Mouse (Mus musculus) neural tube, embryonic 13.5 days (tissue): Measurements from ENCODE around the gene Gm4340. TPM values are rescaled to one million over a fixed set of nuclear protein-coding genes. Genes with fewer than 3 reads are reported as not detected.
"Not testable (repeated sequence)": the region's sequence is repeated elsewhere in the genome, so short reads cannot be mapped to it uniquely, and the experiment has no call there.

Experiments used
- ATAC-seq: fragments of 200-750 bp; cut with Nextera tagmentation; 2 replicates; pipeline ENCODE4 v1.8.0; 2017; ENCODE audit warnings: low read depth, mild to moderate bottlenecking, moderate TSS enrichment, moderate library complexity
- H3K27ac ChIP-seq: fragments of 300-500 bp; sonication (generic); replicated peaks from 2 replicates; pipeline ENCODE4 v1.5.1; 2015; ENCODE audit warnings: moderate library complexity, mild to moderate bottlenecking, inconsistent platforms
- H3K27me3 ChIP-seq: fragments of 300-500 bp; sonication (generic); 2 replicates; pipeline ENCODE4 v1.6.1; 2015; ENCODE audit warnings: mild to moderate bottlenecking, inconsistent platforms
- H3K36me3 ChIP-seq: fragments of 300-500 bp; sonication (generic); 2 replicates; pipeline ENCODE4 v1.6.1; 2015; ENCODE audit warnings: mild to moderate bottlenecking, inconsistent platforms
- H3K4me1 ChIP-seq: fragments of 300-500 bp; sonication (generic); replicated peaks from 2 replicates; pipeline ENCODE4 v1.6.1; 2015; ENCODE audit warnings: inconsistent platforms
- H3K4me2 ChIP-seq: fragments of 300-500 bp; sonication (generic); 2 replicates; pipeline ENCODE4 v1.6.1; 2015; ENCODE audit warnings: inconsistent platforms, mild to moderate bottlenecking, moderate library complexity
- H3K4me3 ChIP-seq: fragments of 300-500 bp; sonication (generic); 2 replicates; pipeline ENCODE4 v1.5.1; 2015; ENCODE audit warnings: mild to moderate bottlenecking, inconsistent platforms
- H3K9ac ChIP-seq: fragments of 300-500 bp; sonication (generic); 2 replicates; pipeline ENCODE4 v1.6.1; 2015; ENCODE audit warnings: moderate library complexity, mild to moderate bottlenecking, inconsistent platforms
- H3K9me3 ChIP-seq: fragments of 300-500 bp; sonication (generic); 2 replicates; pipeline ENCODE4 v1.6.1; 2016; ENCODE audit warnings: inconsistent platforms
- WGBS: fragments of 180-500 bp; shearing (Covaris S2); methylation state at CpG from one replicate; pipeline ENCODE4 v1.1.7; 2015; 5-methylcytosine and 5-hydroxymethylcytosine counted together
- polyA plus RNA-seq: library from polyadenylated mRNA; unstranded; fragments of >200 nt; fragmentation: Nextera tagmentation; extraction: Ambion mirVana; gene quantifications from 2 replicates; pipeline ENCODE4 v1.2.1, GENCODE M21; 2015

Gene Gm4340
- polyA plus RNA-seq = not detected in 2 replicates

DNA sequence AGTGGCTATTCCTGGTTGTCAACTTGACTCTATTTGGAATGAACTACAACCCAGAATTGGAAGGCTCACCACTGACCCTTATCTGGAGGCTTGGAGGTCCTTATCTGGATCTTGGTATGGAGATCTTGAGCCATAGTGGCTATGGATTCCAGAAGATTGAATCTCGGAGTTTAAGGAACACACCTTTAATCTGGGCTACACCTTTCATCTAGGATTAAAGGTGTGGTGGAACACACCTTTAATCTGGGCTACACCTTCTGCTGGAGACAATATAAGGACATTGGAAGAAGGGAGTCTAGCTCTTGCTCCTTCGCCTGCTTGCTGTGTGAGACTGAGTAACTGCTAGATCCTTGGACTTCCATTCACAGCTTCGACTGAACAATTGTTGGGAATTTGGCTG lies at the start of gene Gm4340:
Gene Gm4340 (plus strand): TSS at position 301 of the 400 bp plus-strand sequence.
- H3K27me3 ChIP-seq, H3K9me3 ChIP-seq, H3K4me3 ChIP-seq, H3K9ac ChIP-seq, H3K4me1 ChIP-seq, H3K4me2 ChIP-seq, H3K36me3 ChIP-seq, H3K27ac ChIP-seq, ATAC-seq: not testable (repeated sequence)
- no CpG with 5 or more reads among the region's 3 CpGs for WGBS

GRCm38 (mm10) chr10:104151197-104151596 lies 42.6 kb upstream of the Gm4340 start, which contains the start of gene Gm6763:
TSS of gene Gm6763 (plus strand) at chr10:104151497.
- H3K9me3 ChIP-seq = not testable (repeated sequence)

DNA sequence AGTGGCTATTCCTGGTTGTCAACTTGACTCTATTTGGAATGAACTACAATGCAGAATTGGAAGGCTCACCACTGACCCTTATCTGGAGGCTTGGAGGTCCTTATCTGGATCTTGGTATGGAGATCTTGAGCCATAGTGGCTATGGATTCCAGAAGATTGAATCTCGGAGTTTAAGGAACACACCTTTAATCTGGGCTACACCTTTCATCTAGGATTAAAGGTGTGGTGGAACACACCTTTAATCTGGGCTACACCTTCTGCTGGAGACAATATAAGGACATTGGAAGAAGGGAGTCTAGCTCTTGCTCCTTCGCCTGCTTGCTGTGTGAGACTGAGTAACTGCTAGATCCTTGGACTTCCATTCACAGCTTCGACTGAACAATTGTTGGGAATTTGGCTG lies 34.1 kb upstream of the Gm4340 start, which contains the start of gene Gm8764:
Gene Gm8764 (plus strand): TSS at position 301 of the 400 bp plus-strand sequence.
- H3K4me2 ChIP-seq, H3K27ac ChIP-seq, H3K9ac ChIP-seq, H3K4me1 ChIP-seq, H3K4me3 ChIP-seq, H3K27me3 ChIP-seq, H3K9me3 ChIP-seq, H3K36me3 ChIP-seq, ATAC-seq: not testable (repeated sequence)
- WGBS = no CpG with 5 or more reads among the region's 3 CpGs

More at GRCm38 (mm10) chr10:104151197-104151596, 42.6 kb upstream of the Gm4340 start, which contains the start of gene Gm6763:
- not testable (repeated sequence) for H3K36me3 ChIP-seq, H3K27ac ChIP-seq, H3K4me2 ChIP-seq, ATAC-seq, H3K27me3 ChIP-seq, H3K4me3 ChIP-seq, H3K9ac ChIP-seq, H3K4me1 ChIP-seq
- no CpG with 5 or more reads among the region's 3 CpGs for WGBS

GRCm38 (mm10) chr10:104168215-104168614 lies 25.6 kb upstream of the Gm4340 start, which contains the start of gene Gm21304:
TSS of gene Gm21304 (plus strand) at chr10:104168515.
- not testable (repeated sequence) for H3K27me3 ChIP-seq, ATAC-seq, H3K9ac ChIP-seq, H3K4me3 ChIP-seq, H3K36me3 ChIP-seq, H3K27ac ChIP-seq, H3K4me1 ChIP-seq, H3K9me3 ChIP-seq, H3K4me2 ChIP-seq
- WGBS = no CpG with 5 or more reads among the region's 3 CpGs

DNA sequence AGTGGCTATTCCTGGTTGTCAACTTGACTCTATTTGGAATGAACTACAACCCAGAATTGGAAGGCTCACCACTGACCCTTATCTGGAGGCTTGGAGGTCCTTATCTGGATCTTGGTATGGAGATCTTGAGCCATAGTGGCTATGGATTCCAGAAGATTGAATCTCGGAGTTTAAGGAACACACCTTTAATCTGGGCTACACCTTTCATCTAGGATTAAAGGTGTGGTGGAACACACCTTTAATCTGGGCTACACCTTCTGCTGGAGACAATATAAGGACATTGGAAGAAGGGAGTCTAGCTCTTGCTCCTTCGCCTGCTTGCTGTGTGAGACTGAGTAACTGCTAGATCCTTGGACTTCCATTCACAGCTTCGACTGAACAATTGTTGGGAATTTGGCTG lies 17.1 kb upstream of the Gm4340 start, which contains the start of gene Gm21312:
Gene Gm21312 (plus strand): TSS at position 301 of the 400 bp plus-strand sequence.
- WGBS = no CpG with 5 or more reads among the region's 3 CpGs
- H3K36me3 ChIP-seq, H3K9ac ChIP-seq, H3K27ac ChIP-seq, H3K27me3 ChIP-seq, H3K4me1 ChIP-seq, H3K4me2 ChIP-seq, H3K9me3 ChIP-seq, H3K4me3 ChIP-seq, ATAC-seq: not testable (repeated sequence)

DNA sequence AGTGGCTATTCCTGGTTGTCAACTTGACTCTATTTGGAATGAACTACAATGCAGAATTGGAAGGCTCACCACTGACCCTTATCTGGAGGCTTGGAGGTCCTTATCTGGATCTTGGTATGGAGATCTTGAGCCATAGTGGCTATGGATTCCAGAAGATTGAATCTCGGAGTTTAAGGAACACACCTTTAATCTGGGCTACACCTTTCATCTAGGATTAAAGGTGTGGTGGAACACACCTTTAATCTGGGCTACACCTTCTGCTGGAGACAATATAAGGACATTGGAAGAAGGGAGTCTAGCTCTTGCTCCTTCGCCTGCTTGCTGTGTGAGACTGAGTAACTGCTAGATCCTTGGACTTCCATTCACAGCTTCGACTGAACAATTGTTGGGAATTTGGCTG lies 8.6 kb upstream of the Gm4340 start, which contains the start of gene Gm20765:
Gene Gm20765 (plus strand): TSS at position 301 of the 400 bp plus-strand sequence.
- H3K27ac ChIP-seq, H3K9me3 ChIP-seq, H3K4me3 ChIP-seq, H3K4me1 ChIP-seq, H3K9ac ChIP-seq, H3K27me3 ChIP-seq, H3K4me2 ChIP-seq, ATAC-seq, H3K36me3 ChIP-seq: not testable (repeated sequence)
- WGBS = no CpG with 5 or more reads among the region's 3 CpGs

DNA sequence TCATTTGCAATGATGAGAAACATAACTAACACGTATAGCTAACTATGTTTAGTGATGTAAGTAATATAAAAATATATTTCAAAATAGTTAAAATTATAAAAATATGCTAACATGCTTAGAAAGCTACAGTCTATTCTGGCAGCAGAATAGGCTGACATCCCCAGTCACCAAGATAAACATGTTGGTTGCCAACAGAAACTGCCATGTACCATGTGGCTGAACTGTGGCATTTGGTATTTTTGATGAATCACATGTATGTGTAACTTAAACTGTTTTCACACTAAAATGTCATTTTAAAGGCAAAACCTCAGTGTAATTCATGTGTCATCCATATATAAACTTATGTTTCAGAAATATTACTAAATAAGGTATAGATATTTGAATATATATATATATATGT lies 15.8 kb downstream of the Gm4340 start:
- ATAC-seq = no peak
- Histone ChIP-seq H3K36me3 (no peaks in the 10 kb centered on the region), H3K4me1 (no peaks in the 10 kb centered on the region), H3K9me3 (no peaks in the 10 kb centered on the region), H3K27me3 (no peaks in the 10 kb centered on the region), H3K9ac (no peak overlapping the region), H3K4me3 (no peak overlapping the region), H3K4me2 (no peak overlapping the region), H3K27ac (no peak overlapping the region)
- 88% methylated on average over 1 of the region's 1 CpGs for WGBS

DNA sequence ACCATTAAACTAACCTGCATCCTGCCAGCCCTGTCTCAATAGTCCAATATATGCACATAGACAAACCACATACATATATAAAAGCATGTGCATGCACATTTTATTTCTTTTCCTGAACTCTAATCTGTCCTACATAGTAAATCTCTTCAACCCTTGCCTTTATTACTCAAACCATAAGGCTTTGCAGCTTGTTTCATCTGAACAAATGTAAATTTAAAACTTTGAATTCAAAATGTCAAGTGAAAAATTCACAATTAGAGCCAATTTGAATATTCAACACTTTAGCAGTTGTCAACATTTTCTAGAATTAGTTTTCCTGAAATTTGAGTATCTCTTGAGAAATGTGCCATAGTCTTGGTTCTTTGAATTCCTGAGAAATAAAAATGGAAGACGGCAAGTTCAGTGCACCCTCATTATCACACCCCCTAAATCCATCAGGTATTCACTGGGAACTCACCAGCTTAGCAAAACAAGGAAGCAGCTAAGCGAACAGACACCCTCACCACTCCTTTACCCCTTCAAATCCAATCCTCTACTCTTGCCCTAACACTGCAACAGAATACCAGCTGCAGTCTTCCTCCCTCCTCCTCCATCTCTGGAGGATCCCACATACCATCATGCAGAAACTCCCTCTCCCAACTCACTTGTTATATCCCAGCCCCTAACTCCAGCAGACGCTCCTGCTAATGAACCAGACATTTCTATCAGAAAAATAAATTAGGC lies 16.6 kb downstream of the Gm4340 start:
- ATAC-seq = no peak
- H3K4me1 ChIP-seq = no peaks in the 10 kb centered on the region
- 75% methylated on average over 3 of the region's 3 CpGs for WGBS
- no peak overlapping the region for H3K27ac ChIP-seq
- no peaks in the 10 kb centered on the region for H3K27me3 ChIP-seq
- no peak overlapping the region for H3K4me3 ChIP-seq
- no peak overlapping the region for H3K4me2 ChIP-seq
- H3K9ac ChIP-seq = no peak overlapping the region
- no peaks in the 10 kb centered on the region for H3K9me3 ChIP-seq
- H3K36me3 ChIP-seq = no peaks in the 10 kb centered on the region

- Histone ChIP-seq H3K27me3 (no peaks in the 10 kb centered on the region), H3K4me2 (no peak overlapping the region), H3K27ac (no peak overlapping the region), H3K9ac (no peak overlapping the region), H3K4me3 (no peak overlapping the region), H3K9me3 (no peaks in the 10 kb centered on the region), H3K36me3 (no peaks in the 10 kb centered on the region), H3K4me1 (no peaks in the 10 kb centered on the region)
- no peak for ATAC-seq
- 92% methylated on average over 5 of the region's 5 CpGs for WGBS
Observed at GRCm38 (mm10) chr10:104214527-104214926, 20.7 kb downstream of the Gm4340 start.

DNA sequence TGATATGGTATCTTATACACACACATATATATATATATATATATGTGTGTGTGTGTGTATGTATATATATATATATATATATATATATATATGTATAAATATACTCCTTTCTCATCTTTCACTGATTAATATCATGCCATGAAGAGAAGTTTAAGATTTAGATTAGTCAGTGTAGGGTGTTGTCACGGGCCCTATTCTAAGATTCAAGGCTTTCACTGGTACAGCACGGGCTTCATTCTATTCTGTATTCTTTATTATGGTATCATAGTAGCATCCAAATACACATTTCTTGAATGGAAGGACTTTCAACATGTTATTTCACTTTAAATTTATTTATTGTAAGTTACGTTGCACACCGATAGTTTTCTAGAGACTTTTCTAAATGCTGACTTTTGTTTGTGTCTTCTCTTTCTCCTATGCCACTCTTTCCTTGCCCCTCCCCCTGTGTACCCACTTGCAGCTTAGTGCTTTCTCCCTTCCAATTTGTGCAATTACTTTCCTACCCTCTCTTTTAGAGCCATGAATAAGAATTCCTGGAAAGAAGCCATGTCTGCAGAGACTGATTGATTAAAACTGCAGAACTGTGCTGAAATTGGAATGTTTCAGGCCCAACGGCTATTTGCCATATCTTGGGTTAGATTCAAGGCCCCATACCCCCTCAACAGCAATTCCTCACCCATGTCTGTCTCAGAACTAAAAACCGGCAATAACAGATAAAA lies 26.6 kb downstream of the Gm4340 start:
- no peaks in the 10 kb centered on the region for H3K4me1 ChIP-seq
- H3K36me3 ChIP-seq = no peaks in the 10 kb centered on the region
- H3K4me3 ChIP-seq = no peak overlapping the region
- no peak overlapping the region for H3K9ac ChIP-seq
- 84% methylated on average over 6 of the region's 6 CpGs for WGBS
- no peak for ATAC-seq
- no peaks in the 10 kb centered on the region for H3K27me3 ChIP-seq
- no peak overlapping the region for H3K27ac ChIP-seq
- no peaks in the 10 kb centered on the region for H3K9me3 ChIP-seq
- no peak overlapping the region for H3K4me2 ChIP-seq
